In the genomic region with DNA sequence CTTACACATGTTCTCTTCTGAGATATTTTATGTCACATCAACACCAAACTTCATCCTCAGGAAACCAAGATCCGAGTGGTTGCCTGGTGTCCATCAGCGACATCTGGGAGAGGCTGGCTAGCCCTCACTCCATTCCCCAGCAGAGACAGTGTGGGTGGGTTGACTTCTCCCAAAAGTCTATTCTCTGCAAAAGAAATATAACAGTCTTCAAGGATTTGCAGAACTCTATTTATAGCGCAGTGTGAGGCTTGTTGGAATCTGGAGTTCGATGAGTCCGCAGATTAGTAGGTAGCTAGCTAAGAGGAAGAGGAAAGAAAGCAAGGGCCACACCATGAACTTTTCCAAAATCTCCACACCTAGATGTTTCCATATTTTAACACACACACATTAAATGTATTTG, we compare ENCODE assay signal across 29 mouse cellular contexts.
"Had no signal": no experiment of that assay in that cellular context is flagged by ENCODE, and none has a peak within 500 bp of the region (broad histone marks: within the 10 kb centered on the region; RNA-seq: fewer than 3 reads in every experiment).

No protein-coding gene starts in this region.

- ATAC-seq: forebrain, embryonic 13.5 days; forebrain, embryonic 14.5 days; forebrain, embryonic 15.5 days; forebrain, embryonic 16.5 days; forebrain, postnatal 0 days had no signal

- H3K9ac ChIP-seq: embryonic facial prominence, embryonic 12.5 days; embryonic facial prominence, embryonic 13.5 days; embryonic facial prominence, embryonic 15.5 days; forebrain, embryonic 12.5 days; forebrain, embryonic 13.5 days; forebrain, embryonic 15.5 days; forebrain, postnatal 0 days had no signal

- H3K27ac ChIP-seq: embryonic facial prominence, embryonic 10.5 days; embryonic facial prominence, embryonic 12.5 days; embryonic facial prominence, embryonic 13.5 days; embryonic facial prominence, embryonic 15.5 days; forebrain, embryonic 10.5 days; forebrain, embryonic 12.5 days; forebrain, embryonic 13.5 days; forebrain, embryonic 15.5 days; gastrocnemius, adult 2 months; heart, adult 2 months had no signal

- DNase-seq: cerebellum, adult 2 months; cerebellum, adult 8-10 months; cerebellum, adult 9-10 months; cerebellum, adult 9-11 months; cerebellum, postnatal 10 days; cerebellum, postnatal 14 days; cerebellum, postnatal 25 days; cerebellum, postnatal 36 days; embryo, embryonic 11 days; forebrain, postnatal 0 days; gastrocnemius, adult 2 months; gastrocnemius, postnatal 10 days; gastrocnemius, postnatal 14 days; gastrocnemius, postnatal 25 days; gastrocnemius, postnatal 36 days; heart, adult 11 months; heart, adult 18-20 months; heart, adult 2 months had no signal

- H3K9me3 ChIP-seq: embryonic facial prominence, embryonic 10.5 days; embryonic facial prominence, embryonic 12.5 days; embryonic facial prominence, embryonic 13.5 days; embryonic facial prominence, embryonic 15.5 days; forebrain, embryonic 10.5 days; forebrain, embryonic 12.5 days; forebrain, embryonic 13.5 days; forebrain, embryonic 15.5 days had no signal

- H3K4me3 ChIP-seq: embryonic facial prominence, embryonic 10.5 days; embryonic facial prominence, embryonic 12.5 days; embryonic facial prominence, embryonic 13.5 days; embryonic facial prominence, embryonic 15.5 days; erythroblast, embryonic 14.5 days; forebrain, embryonic 10.5 days; forebrain, embryonic 12.5 days; forebrain, embryonic 13.5 days; forebrain, embryonic 15.5 days; gastrocnemius, adult 2 months; heart, adult 2 months had no signal

- H3K27me3 ChIP-seq: forebrain, embryonic 12.5 days; forebrain, embryonic 13.5 days; forebrain, embryonic 15.5 days had no signal

- H3K36me3 ChIP-seq: embryonic facial prominence, embryonic 10.5 days; embryonic facial prominence, embryonic 12.5 days; embryonic facial prominence, embryonic 13.5 days; embryonic facial prominence, embryonic 15.5 days; forebrain, embryonic 12.5 days; forebrain, embryonic 15.5 days had no signal

- H3K4me2 ChIP-seq: embryonic facial prominence, embryonic 12.5 days; embryonic facial prominence, embryonic 13.5 days; embryonic facial prominence, embryonic 15.5 days; forebrain, embryonic 12.5 days; forebrain, embryonic 13.5 days; forebrain, embryonic 15.5 days had no signal
